In the genomic region with DNA sequence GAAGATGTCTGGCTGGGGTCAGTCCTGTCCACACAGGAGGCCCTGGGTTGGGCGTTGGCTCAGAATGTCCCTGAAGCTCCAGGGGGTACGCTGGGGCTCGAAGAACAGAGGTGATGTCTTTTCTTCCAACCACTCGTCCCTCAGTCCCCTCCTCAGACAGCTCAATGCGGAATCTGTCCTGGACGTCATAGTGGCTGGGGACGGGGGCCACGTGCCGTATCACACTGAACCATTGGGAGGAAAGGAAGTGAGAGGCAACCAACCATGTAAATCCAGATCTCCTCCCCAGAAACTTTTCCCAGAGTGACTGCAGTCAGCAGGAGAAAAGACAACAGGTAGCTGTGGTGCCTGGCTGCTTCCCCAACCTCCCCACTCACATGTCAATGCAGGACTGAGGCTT, we compare ENCODE assay signal across 8 mouse cellular contexts. TPM values are rescaled to one million over a fixed set of nuclear protein-coding genes. Genes with fewer than 3 reads are reported as not detected.
DNase-seq lines count a peak whose midpoint lies in the region; ATAC-seq and TF ChIP-seq lines count a peak whose summit lies in the region.

No protein-coding gene starts in this region.

- H3K9ac ChIP-seq in heart, embryonic 14.5 days (ENCODE audit: low read length): peak overlapping the region; percentile 91
- H3K9ac ChIP-seq in hindbrain, embryonic 13.5 days: peak overlapping the region; percentile 91
- H3K9ac ChIP-seq in midbrain, embryonic 11.5 days (ENCODE audit: low read length): no peak overlapping the region; the same call in 1 of the 2 replicates

- ATAC-seq in heart, embryonic 14.5 days (ENCODE audit: insufficient number of reproducible peaks, insufficient read depth, low FRiP score, low read depth): no peak
- no peak for ATAC-seq in hindbrain, embryonic 13.5 days (ENCODE audit: low FRiP score)
- no peak for ATAC-seq in midbrain, embryonic 11.5 days (ENCODE audit: low FRiP score)

- no peak overlapping the region for H3K27ac ChIP-seq in heart, embryonic 14.5 days (replicated peaks in 1 of 2; ENCODE audit: control insufficient read depth in 1 of 2, insufficient read depth in 1 of 2, low read depth in 2 of 2, low read length in 2 of 2)
- H3K27ac ChIP-seq in bone marrow, adult 2 months (ENCODE audit: control insufficient read depth, insufficient read depth, low read depth, low read length, poor library complexity): no peak overlapping the region
- 0 out of 2 replicates have a peak overlapping the region, but pooled peaks have one; percentile 88 for H3K27ac ChIP-seq in hindbrain, embryonic 13.5 days
- H3K27ac ChIP-seq in midbrain, embryonic 11.5 days (ENCODE audit: low read depth, low read length): no peak overlapping the region

- intact Hi-C loops in heart, postnatal 14 days (cut with DNase I): no loop called here

- TF ChIP-seq CTCF in bone marrow, adult 2 months (IDR thresholded peaks at IDR 0.05; ENCODE audit: control insufficient read depth, insufficient read depth, low read length): no peak

- peaks cover 9 to 20% of the 10 kb centered on the region in 2 experiments for H3K4me1 ChIP-seq in heart, embryonic 14.5 days (ENCODE audit: control insufficient read depth in 2 of 2, insufficient read depth in 2 of 2, low read length in 2 of 2)
- H3K4me1 ChIP-seq in bone marrow, adult 2 months (ENCODE audit: control insufficient read depth, insufficient read depth, low read length): peaks cover 10% of the 10 kb centered on the region
- H3K4me1 ChIP-seq in hindbrain, embryonic 13.5 days (replicated peaks): peaks cover 32% of the 10 kb centered on the region
- peaks cover 14% of the 10 kb centered on the region for H3K4me1 ChIP-seq in midbrain, embryonic 11.5 days (ENCODE audit: control insufficient read depth, insufficient read depth, low read length)

- DNase-seq in heart, postnatal 14 days: no peak
- DNase-seq in midbrain, embryonic 11.5 days (ENCODE audit: low spot score, missing footprints): no peak
- no peak for DNase-seq in gastrocnemius, postnatal 25 days
- DNase-seq in thymus, adult 18-20 months: no peak
- DNase-seq in cerebellum, adult 11 months: no peak

- no peaks in the 10 kb centered on the region for H3K27me3 ChIP-seq in heart, embryonic 14.5 days (ENCODE audit: control insufficient read depth, insufficient read depth, low read length)
- no peaks in the 10 kb centered on the region for H3K27me3 ChIP-seq in hindbrain, embryonic 13.5 days
- no peaks in the 10 kb centered on the region for H3K27me3 ChIP-seq in midbrain, embryonic 11.5 days (ENCODE audit: control insufficient read depth, insufficient read depth, low read length)

- H3K4me3 ChIP-seq in heart, embryonic 14.5 days (ENCODE audit: control insufficient read depth in 1 of 2, insufficient read depth in 1 of 2, low read depth in 1 of 2, low read length in 2 of 2): peak overlapping the region; percentile 75 to 80
- peak overlapping the region; percentile 95 for H3K4me3 ChIP-seq in bone marrow, adult 2 months (replicated peaks; ENCODE audit: control insufficient read depth, low read depth, low read length)
- peak overlapping the region; percentile 77 for H3K4me3 ChIP-seq in hindbrain, embryonic 13.5 days
- H3K4me3 ChIP-seq in midbrain, embryonic 11.5 days (ENCODE audit: low read depth, low read length): peak overlapping the region; percentile 49; the same call in 1 of the 2 replicates

- no peaks in the 10 kb centered on the region for H3K9me3 ChIP-seq in heart, embryonic 14.5 days (ENCODE audit: control insufficient read depth, low read length)
- no peaks in the 10 kb centered on the region for H3K9me3 ChIP-seq in hindbrain, embryonic 13.5 days
- no peaks in the 10 kb centered on the region for H3K9me3 ChIP-seq in midbrain, embryonic 11.5 days (ENCODE audit: control insufficient read depth, low read length)

- H3K36me3 ChIP-seq in heart, embryonic 14.5 days (ENCODE audit: control insufficient read depth, insufficient read depth, low read length): peaks cover 14% of the 10 kb centered on the region; the same call in 1 of the 2 replicates
- peaks cover 18% of the 10 kb centered on the region for H3K36me3 ChIP-seq in hindbrain, embryonic 13.5 days
- no peaks in the 10 kb centered on the region; the same call in 1 of the 2 replicates for H3K36me3 ChIP-seq in midbrain, embryonic 11.5 days (ENCODE audit: control insufficient read depth, insufficient read depth, low read length)

- WGBS in heart, embryonic 14.5 days: 62% methylated on average over 9 of the region's 9 CpGs
- WGBS in bone marrow, adult 2 months: 28% methylated on average over 9 of the region's 9 CpGs
- WGBS in hindbrain, embryonic 13.5 days: 69% methylated on average over 9 of the region's 9 CpGs
- WGBS in midbrain, embryonic 11.5 days: 54% methylated on average over 9 of the region's 9 CpGs

- H3K4me2 ChIP-seq in heart, embryonic 14.5 days (ENCODE audit: low read length): peak overlapping the region; percentile 96
- peak overlapping the region; percentile 97 for H3K4me2 ChIP-seq in hindbrain, embryonic 13.5 days
- peak overlapping the region; percentile 92 for H3K4me2 ChIP-seq in midbrain, embryonic 11.5 days

- TF ChIP-seq POLR2A in bone marrow, adult 2 months (IDR thresholded peaks at IDR 0.05; ENCODE audit: borderline replicate concordance, control insufficient read depth, low read depth, low read length): no peak

RNA-seq across cellular contexts. Expression of a gene that starts 1.3 kb away (rescaled TPM):
- polyA plus RNA-seq in heart, embryonic 14.5 days (2014; fragmentation: Nextera tagmentation; extraction: Ambion mirVana): 22.7 and 23.1 TPM in 2 replicates
- 10 to 100 TPM; 22.0 to 22.3 TPM for total RNA-seq in heart, postnatal 14 days (2021)
- 25.4 and 29.1 TPM in 2 replicates for polyA plus RNA-seq in bone marrow, adult 2 months (2011; ENCODE audit: insufficient read depth, insufficient read length, low replicate concordance, missing spikeins)
- 49.1 and 49.6 TPM in 2 replicates for polyA plus RNA-seq in hindbrain, embryonic 13.5 days (2015; fragmentation: Nextera tagmentation; extraction: Ambion mirVana)
- polyA plus RNA-seq in midbrain, embryonic 11.5 days (2014; fragmentation: Nextera tagmentation; extraction: Ambion mirVana): 19.0 and 19.8 TPM in 2 replicates
- 10 to 100 TPM; 12.5 to 12.8 TPM for total RNA-seq in gastrocnemius, postnatal 25 days (2021)

RNA-seq across cellular contexts. Expression of a gene that starts 14.0 kb away (rescaled TPM):
- polyA plus RNA-seq in heart, embryonic 14.5 days (2014; fragmentation: Nextera tagmentation; extraction: Ambion mirVana): 121 and 123 TPM in 2 replicates
- total RNA-seq in heart, postnatal 14 days (2021): 100 to 1,000 TPM; 101 to 107 TPM
- 17.2 and 23.4 TPM in 2 replicates for polyA plus RNA-seq in bone marrow, adult 2 months (2011; ENCODE audit: insufficient read depth, insufficient read length, low replicate concordance, missing spikeins)
- 22.8 and 26.4 TPM in 2 replicates for polyA plus RNA-seq in hindbrain, embryonic 13.5 days (2015; fragmentation: Nextera tagmentation; extraction: Ambion mirVana)
- 58.8 and 61.4 TPM in 2 replicates for polyA plus RNA-seq in midbrain, embryonic 11.5 days (2014; fragmentation: Nextera tagmentation; extraction: Ambion mirVana)
- 100 to 1,000 TPM in 1 of 2 experiments, 10 to 100 TPM in 1; 79.0 to 112 TPM for total RNA-seq in gastrocnemius, postnatal 25 days (2021)

RNA-seq across cellular contexts. Expression of a gene that starts 29.2 kb away (rescaled TPM):
- 0.20 TPM in 1 of 2 replicates, not detected in the other for polyA plus RNA-seq in heart, embryonic 14.5 days (2014; fragmentation: Nextera tagmentation; extraction: Ambion mirVana)
- under 1 TPM; 0.27 to 0.43 TPM for total RNA-seq in heart, postnatal 14 days (2021)
- 0.41 TPM in 1 of 2 replicates, not detected in the other for polyA plus RNA-seq in bone marrow, adult 2 months (2011; ENCODE audit: insufficient read depth, insufficient read length, low replicate concordance, missing spikeins)
- polyA plus RNA-seq in hindbrain, embryonic 13.5 days (2015; fragmentation: Nextera tagmentation; extraction: Ambion mirVana): 0.17 and 0.21 TPM in 2 replicates
- 0.10 and 0.16 TPM in 2 replicates for polyA plus RNA-seq in midbrain, embryonic 11.5 days (2014; fragmentation: Nextera tagmentation; extraction: Ambion mirVana)
- under 1 TPM; 0.16 to 0.18 TPM for total RNA-seq in gastrocnemius, postnatal 25 days (2021)

RNA-seq across cellular contexts. Expression of a gene that starts 29.3 kb away (rescaled TPM):
- 22.7 and 23.9 TPM in 2 replicates for polyA plus RNA-seq in heart, embryonic 14.5 days (2014; fragmentation: Nextera tagmentation; extraction: Ambion mirVana)
- 10 to 100 TPM; 22.6 to 23.0 TPM for total RNA-seq in heart, postnatal 14 days (2021)
- 36.1 and 108 TPM in 2 replicates for polyA plus RNA-seq in bone marrow, adult 2 months (2011; ENCODE audit: insufficient read depth, insufficient read length, low replicate concordance, missing spikeins)
- polyA plus RNA-seq in hindbrain, embryonic 13.5 days (2015; fragmentation: Nextera tagmentation; extraction: Ambion mirVana): 19.9 and 23.4 TPM in 2 replicates
- 27.3 and 28.3 TPM in 2 replicates for polyA plus RNA-seq in midbrain, embryonic 11.5 days (2014; fragmentation: Nextera tagmentation; extraction: Ambion mirVana)
- 10 to 100 TPM; 13.9 to 15.4 TPM for total RNA-seq in gastrocnemius, postnatal 25 days (2021)

RNA-seq across cellular contexts. Expression of a gene that starts 29.4 kb away (rescaled TPM):
- 5.2 and 5.6 TPM in 2 replicates for polyA plus RNA-seq in heart, embryonic 14.5 days (2014; fragmentation: Nextera tagmentation; extraction: Ambion mirVana)
- 1 to 10 TPM; 6.6 to 8.5 TPM for total RNA-seq in heart, postnatal 14 days (2021)
- 24.9 and 41.6 TPM in 2 replicates for polyA plus RNA-seq in bone marrow, adult 2 months (2011; ENCODE audit: insufficient read depth, insufficient read length, low replicate concordance, missing spikeins)
- 7.9 and 8.9 TPM in 2 replicates for polyA plus RNA-seq in hindbrain, embryonic 13.5 days (2015; fragmentation: Nextera tagmentation; extraction: Ambion mirVana)
- 4.5 and 5.8 TPM in 2 replicates for polyA plus RNA-seq in midbrain, embryonic 11.5 days (2014; fragmentation: Nextera tagmentation; extraction: Ambion mirVana)
- 1 to 10 TPM; 2.9 to 3.9 TPM for total RNA-seq in gastrocnemius, postnatal 25 days (2021)
